In genomic region chr7:143055499-143056186, GRCm38 (mm10) we compare ENCODE assay signal across 8 mouse cellular contexts. TPM values are rescaled to one million over a fixed set of nuclear protein-coding genes. Genes with fewer than 3 reads are reported as not detected.
DNase-seq lines count a peak whose midpoint lies in the region; ATAC-seq and TF ChIP-seq lines count a peak whose summit lies in the region.

No protein-coding gene starts in this region.

- in situ Hi-C loops in CH12.LX (cut with MboI; ENCODE audit: low pct_ligation_motif_present, low pct_unique_long_range_greater_than_20kb, low sequenced_read_pairs): no loop called here

- TF ChIP-seq CTCF in CH12.LX (conservative IDR thresholded peaks at IDR 0.05 in 1 of 2, IDR thresholded peaks at IDR 0.05 in 1 of 2; ENCODE audit: low read depth in 2 of 2, low read length in 2 of 2): no peak
- no peak for TF ChIP-seq CTCF in liver, adult 2 months (IDR thresholded peaks at IDR 0.05; ENCODE audit: low read depth, low read length)

- H3K27me3 ChIP-seq in CH12.LX (replicated peaks): no peaks in the 10 kb centered on the region
- H3K27me3 ChIP-seq in liver, adult 2 months (ENCODE audit: control insufficient read depth, insufficient read depth, low read length): no peaks in the 10 kb centered on the region

- H3K27ac ChIP-seq in CH12.LX (ENCODE audit: insufficient read depth, low read depth): no peak overlapping the region
- H3K27ac ChIP-seq in liver, adult 2 months (replicated peaks; ENCODE audit: insufficient read depth, low read depth, low read length): no peak overlapping the region; the same call in 1 of the 2 replicates

- no peaks in the 10 kb centered on the region for H3K9me3 ChIP-seq in CH12.LX (replicated peaks; ENCODE audit: low read length)

- 67% methylated on average over 11 of the region's 11 CpGs for WGBS in liver, adult 2 months

- H3K79me2 ChIP-seq in CH12.LX (replicated peaks; ENCODE audit: control insufficient read depth, extremely low read depth, insufficient read depth, poor library complexity, severe bottlenecking): peaks cover 79% of the 10 kb centered on the region
- peaks cover 53% of the 10 kb centered on the region for H3K79me2 ChIP-seq in liver, adult 2 months (ENCODE audit: control insufficient read depth, insufficient read depth, low read length)

- peaks cover 39 to 74% of the 10 kb centered on the region in 2 experiments for H3K4me1 ChIP-seq in CH12.LX (ENCODE audit: control insufficient read depth in 1 of 2, insufficient read depth in 2 of 2)
- peaks cover 56% of the 10 kb centered on the region for H3K4me1 ChIP-seq in liver, adult 2 months (ENCODE audit: control insufficient read depth, insufficient read depth, low read length)

- DNase-seq in cerebellum, adult 9-11 months: peak; percentile 30
- no peak for DNase-seq in cerebellum, postnatal 25 days
- DNase-seq in CH12.LX (ENCODE audit: extremely low read depth): no peak
- DNase-seq in liver, adult 2 months (ENCODE audit: extremely low read depth, low read depth, low spot score): no peak
- no peak for DNase-seq in adrenal gland, adult 8-10 months
- no peak for DNase-seq in gastrocnemius, adult 18-20 months (ENCODE audit: low spot score)

- peak overlapping the region in 1 of 3 experiments; percentile 90 for H3K4me3 ChIP-seq in CH12.LX (replicated peaks in 1 of 3; ENCODE audit: low read depth in 2 of 3, low read length in 2 of 3, poor library complexity in 1 of 3)
- H3K4me3 ChIP-seq in liver, adult 2 months (ENCODE audit: insufficient read depth, low read depth, low read length): no peak overlapping the region

- H3K9ac ChIP-seq in CH12.LX (ENCODE audit: insufficient read depth, low read depth): peak overlapping the region; percentile 77
- H3K9ac ChIP-seq in liver, adult 2 months (ENCODE audit: low read depth, low read length): peak overlapping the region; percentile 40

- no peak for TF ChIP-seq POLR2A in CH12.LX (IDR thresholded peaks at IDR 0.05; ENCODE audit: low read depth, low read length)
- no peak for TF ChIP-seq POLR2A in liver, adult 2 months (IDR thresholded peaks at IDR 0.05; ENCODE audit: extremely low read depth, insufficient read depth, low read length)

- TF ChIP-seq EP300 in CH12.LX (IDR thresholded peaks at IDR 0.05; ENCODE audit: low read length): no peak

- dilution Hi-C loops in CH12.LX (cut with MboI; ENCODE audit: extremely low pct_ligation_motif_present, extremely low pct_unique_long_range_greater_than_20kb, low sequenced_read_pairs): no loop called here

- H3K36me3 ChIP-seq in CH12.LX (replicated peaks in 1 of 2; ENCODE audit: control insufficient read depth in 1 of 2, insufficient read depth in 1 of 2, low read length in 1 of 2): peaks cover 28 to 67% of the 10 kb centered on the region in 2 experiments
- H3K36me3 ChIP-seq in liver, adult 2 months (ENCODE audit: control insufficient read depth, insufficient read depth, low read length): no peaks in the 10 kb centered on the region; the same call in 1 of the 2 replicates

- TF ChIP-seq RAD21 in CH12.LX (IDR thresholded peaks at IDR 0.05; ENCODE audit: low read depth, low read length): no peak

- ATAC-seq in granulocyte monocyte progenitor cell, adult 5-6 weeks (replicated peaks; ENCODE audit: poor library complexity, severe bottlenecking): peak; percentile 48
- ATAC-seq in inflammation-experienced regulatory T-cells, adult 6 months: no peak

- H3K4me2 ChIP-seq in CH12.LX (ENCODE audit: insufficient read depth, low read depth, poor library complexity, severe bottlenecking): peak overlapping the region; percentile 78

TF ChIP-seq in CH12.LX, 34 proteins besides CTCF, POLR2A, EP300 and RAD21:
- no peak for TF ChIP-seq E2F4 (IDR thresholded peaks at IDR 0.05; ENCODE audit: insufficient replicate concordance, low read depth, low read length)
- no peak for TF ChIP-seq MAZ (IDR thresholded peaks at IDR 0.05; ENCODE audit: low read depth, low read length)
- no peak for TF ChIP-seq POLR2AphosphoS2 (IDR thresholded peaks at IDR 0.05; ENCODE audit: low read depth, low read length)
- no peak for TF ChIP-seq JUN (IDR thresholded peaks at IDR 0.05; ENCODE audit: insufficient read depth, low read depth, low read length)
- no peak for TF ChIP-seq ETS1 (conservative IDR thresholded peaks at IDR 0.05; ENCODE audit: low read depth, low read length)
- no peak for TF ChIP-seq CHD1 (IDR thresholded peaks at IDR 0.05; ENCODE audit: low read depth, low read length)
- no peak for TF ChIP-seq IRF4 (IDR thresholded peaks at IDR 0.05; ENCODE audit: low read depth, low read length)
- no peak for TF ChIP-seq CHD2 (IDR thresholded peaks at IDR 0.05; ENCODE audit: low read length)
- no peak for TF ChIP-seq ELF1 (IDR thresholded peaks at IDR 0.05; ENCODE audit: low read depth, low read length)
- no peak for TF ChIP-seq GABPA (IDR thresholded peaks at IDR 0.05; ENCODE audit: insufficient replicate concordance, low read depth, low read length)
- TF ChIP-seq NELFE (IDR thresholded peaks at IDR 0.05; ENCODE audit: low read depth, low read length): no peak
- no peak for TF ChIP-seq KAT2A (IDR thresholded peaks at IDR 0.05; ENCODE audit: insufficient replicate concordance, low read length)
- TF ChIP-seq SIN3A (IDR thresholded peaks at IDR 0.05; ENCODE audit: low read length): no peak
- no peak for TF ChIP-seq MXI1 (IDR thresholded peaks at IDR 0.05; ENCODE audit: low read depth, low read length)

RNA-seq across cellular contexts. Expression of gene Cd81, which starts 3.1 kb away (rescaled TPM):
- total RNA-seq in CH12.LX (2012; rRNA removed) (275 and 327 TPM in 2 replicates), CH12.LX (2014; rRNA removed) (334 and 352 TPM in 2 replicates)
- polyA plus RNA-seq in CH12.LX (2012; ENCODE audit: insufficient read length, low read depth): 318 and 325 TPM in 2 replicates
- 63.8 and 77.3 TPM in 2 replicates for total RNA-seq in granulocyte monocyte progenitor cell, adult 5-6 weeks (2014; fragmentation: Nextera tagmentation)
- 159 and 201 TPM in 2 replicates for total RNA-seq in granulocyte monocyte progenitor cell, adult 5-6 weeks (2017)
- 363 and 420 TPM in 2 replicates for total RNA-seq in liver, adult 2 months (2014; rRNA removed)
- polyA plus RNA-seq in liver, adult 2 months (2012; rRNA removed): 616 and 625 TPM in 2 replicates
- total RNA-seq in adrenal gland, adult 8-10 months (2022): 100 to 1,000 TPM; 689 to 780 (median 728) TPM
- 100 to 1,000 TPM; 237 to 292 (median 262) TPM for polyA plus RNA-seq in inflammation-experienced regulatory T-cells, adult 6 months (2017; shearing (Covaris generic))
- total RNA-seq in gastrocnemius, adult 18-20 months (2021): 100 to 1,000 TPM in 1 of 2 experiments, 10 to 100 TPM in 1; 97.2 to 115 TPM

RNA-seq across cellular contexts. Expression of gene Tssc4, which starts 13.4 kb away (rescaled TPM):
- total RNA-seq in CH12.LX (2012; rRNA removed) (49.8 and 58.7 TPM in 2 replicates), CH12.LX (2014; rRNA removed) (47.3 and 55.1 TPM in 2 replicates)
- 44.1 and 49.6 TPM in 2 replicates for polyA plus RNA-seq in CH12.LX (2012; ENCODE audit: insufficient read length, low read depth)
- 28.1 and 62.3 TPM in 2 replicates for total RNA-seq in granulocyte monocyte progenitor cell, adult 5-6 weeks (2014; fragmentation: Nextera tagmentation)
- 33.9 and 45.6 TPM in 2 replicates for total RNA-seq in granulocyte monocyte progenitor cell, adult 5-6 weeks (2017)
- 11.9 and 13.4 TPM in 2 replicates for total RNA-seq in liver, adult 2 months (2014; rRNA removed)
- polyA plus RNA-seq in liver, adult 2 months (2012; rRNA removed): 45.6 and 47.7 TPM in 2 replicates
- total RNA-seq in adrenal gland, adult 8-10 months (2022): 10 to 100 TPM; 26.5 to 36.9 (median 33.5) TPM
- 10 to 100 TPM; 35.5 to 40.4 (median 37.4) TPM for polyA plus RNA-seq in inflammation-experienced regulatory T-cells, adult 6 months (2017; shearing (Covaris generic))
- total RNA-seq in gastrocnemius, adult 18-20 months (2021): 1 to 10 TPM; 6.7 to 8.0 TPM

RNA-seq across cellular contexts. Expression of gene Trpm5, which starts 38.8 kb away (rescaled TPM):
- total RNA-seq in CH12.LX (2012; rRNA removed) (1.3 and 1.5 TPM in 2 replicates), CH12.LX (2014; rRNA removed) (1.1 and 1.4 TPM in 2 replicates)
- 1.7 and 3.0 TPM in 2 replicates for polyA plus RNA-seq in CH12.LX (2012; ENCODE audit: insufficient read length, low read depth)
- total RNA-seq in granulocyte monocyte progenitor cell, adult 5-6 weeks (2014; fragmentation: Nextera tagmentation): not detected in 2 replicates
- total RNA-seq in granulocyte monocyte progenitor cell, adult 5-6 weeks (2017): not detected in 2 replicates
- total RNA-seq in liver, adult 2 months (2014; rRNA removed): under 0.01 and 0.07 TPM in 2 replicates
- polyA plus RNA-seq in liver, adult 2 months (2012; rRNA removed): 0.02 TPM in 1 of 2 replicates, not detected in the other
- under 1 TPM; 0.17 to 0.32 (median 0.27) TPM for total RNA-seq in adrenal gland, adult 8-10 months (2022)
- polyA plus RNA-seq in inflammation-experienced regulatory T-cells, adult 6 months (2017; shearing (Covaris generic)): under 1 TPM in 1 of 3 experiments, not detected in 2; 0.68 TPM
- total RNA-seq in gastrocnemius, adult 18-20 months (2021): not detected

RNA-seq across cellular contexts. Expression of gene Kcnq1, which starts 50.5 kb away (rescaled TPM):
- total RNA-seq in CH12.LX (2012; rRNA removed) (not detected in 2 replicates), CH12.LX (2014; rRNA removed) (not detected in 2 replicates)
- polyA plus RNA-seq in CH12.LX (2012; ENCODE audit: insufficient read length, low read depth): not detected in 2 replicates
- not detected in 2 replicates for total RNA-seq in granulocyte monocyte progenitor cell, adult 5-6 weeks (2014; fragmentation: Nextera tagmentation)
- not detected in 2 replicates for total RNA-seq in granulocyte monocyte progenitor cell, adult 5-6 weeks (2017)
- total RNA-seq in liver, adult 2 months (2014; rRNA removed): 1.3 and 3.4 TPM in 2 replicates
- polyA plus RNA-seq in liver, adult 2 months (2012; rRNA removed): 0.91 and 2.5 TPM in 2 replicates
- 10 to 100 TPM in 2 of 4 experiments, 1 to 10 TPM in 2; 3.7 to 14.9 (median 9.0) TPM for total RNA-seq in adrenal gland, adult 8-10 months (2022)
- polyA plus RNA-seq in inflammation-experienced regulatory T-cells, adult 6 months (2017; shearing (Covaris generic)): under 1 TPM in 2 of 3 experiments, not detected in 1; 0.19 to 0.42 TPM
- under 1 TPM; 0.50 to 0.57 TPM for total RNA-seq in gastrocnemius, adult 18-20 months (2021)

RNA-seq across cellular contexts. Expression of gene Tspan32, which starts 50.8 kb away (rescaled TPM):
- total RNA-seq in CH12.LX (2012; rRNA removed) (27.2 and 28.2 TPM in 2 replicates), CH12.LX (2014; rRNA removed) (34.5 and 40.5 TPM in 2 replicates)
- polyA plus RNA-seq in CH12.LX (2012; ENCODE audit: insufficient read length, low read depth): 28.6 and 29.9 TPM in 2 replicates
- total RNA-seq in granulocyte monocyte progenitor cell, adult 5-6 weeks (2014; fragmentation: Nextera tagmentation): 140 and 158 TPM in 2 replicates
- total RNA-seq in granulocyte monocyte progenitor cell, adult 5-6 weeks (2017): 95.1 and 117 TPM in 2 replicates
- 0.46 and 1.1 TPM in 2 replicates for total RNA-seq in liver, adult 2 months (2014; rRNA removed)
- polyA plus RNA-seq in liver, adult 2 months (2012; rRNA removed): 0.56 and 1.0 TPM in 2 replicates
- 1 to 10 TPM; 1.1 to 2.3 (median 1.7) TPM for total RNA-seq in adrenal gland, adult 8-10 months (2022)
- 100 to 1,000 TPM; 280 to 663 (median 591) TPM for polyA plus RNA-seq in inflammation-experienced regulatory T-cells, adult 6 months (2017; shearing (Covaris generic))
- total RNA-seq in gastrocnemius, adult 18-20 months (2021): under 1 TPM in 1 of 2 experiments, not detected in 1; 0.40 TPM
